Mouse (Mus musculus) heart, postnatal 10 days (tissue): Measurements from ENCODE around the gene Arhgap40. TPM values are rescaled to one million over a fixed set of nuclear protein-coding genes. Genes with fewer than 3 reads are reported as not detected.

ENCODE experiments used
- DNase-seq, 2 experiments: peaks; one replicate each; pipeline ENCODE4 v3.0.0; 2021
- intact Hi-C: fragments of 180-260 bp; cut with DNase I; formaldehyde crosslinking; loops from one replicate; pipeline ENCODE4 v1.15.1; 2025
- total RNA-seq, 2 experiments: library from RNA; stranded (reverse); gene quantifications; 2 replicates each; pipeline ENCODE4 v1.2.3; 2021

The Arhgap40 gene
- total RNA-seq, result not detected

DNA sequence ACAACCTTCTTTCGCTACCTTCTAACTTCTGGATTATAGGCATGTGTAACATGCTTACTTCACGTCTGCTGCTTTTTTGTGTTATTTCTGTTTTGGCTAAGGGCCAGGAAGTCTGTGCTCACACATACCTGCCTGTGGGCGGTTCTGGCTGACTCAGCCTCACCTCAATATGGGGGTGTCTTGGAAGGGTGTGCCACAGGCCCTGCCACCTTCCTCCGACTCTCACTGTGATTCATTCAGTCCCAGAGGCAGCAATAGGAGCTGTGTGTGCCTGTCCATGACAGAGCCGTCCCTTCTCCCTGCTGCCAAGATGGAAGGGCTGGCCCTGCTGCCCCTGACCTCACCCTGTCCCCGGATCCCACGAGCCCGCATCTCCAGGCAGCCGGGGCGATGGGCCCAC, at the start of gene Arhgap40:
Gene Arhgap40, plus strand, starts transcription at position 269 of the 400 bp plus-strand sequence.
- intact Hi-C loops, result no loop called here
- DNase-seq, result no peak

DNA sequence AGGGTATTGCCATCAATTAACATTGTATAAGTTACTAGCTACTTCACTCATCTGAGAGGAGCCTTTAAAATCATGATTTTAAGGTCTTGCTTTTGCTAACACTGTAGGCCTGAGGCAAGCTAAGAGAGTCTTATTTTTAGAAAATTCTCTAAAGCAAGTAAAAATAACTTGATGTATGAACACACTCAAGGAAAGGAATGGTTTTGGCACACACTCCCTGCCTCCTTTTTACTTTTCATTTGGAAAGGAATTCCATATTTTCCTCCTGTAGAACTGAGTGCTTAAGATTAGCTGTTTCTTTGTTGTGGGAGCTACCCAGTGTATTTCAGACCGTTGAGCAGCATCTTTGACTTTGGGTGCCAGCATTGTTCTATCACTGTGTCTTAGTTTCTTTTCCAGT, 38.4 kb upstream of the Arhgap40 start:
- DNase-seq, result no peak

DNA sequence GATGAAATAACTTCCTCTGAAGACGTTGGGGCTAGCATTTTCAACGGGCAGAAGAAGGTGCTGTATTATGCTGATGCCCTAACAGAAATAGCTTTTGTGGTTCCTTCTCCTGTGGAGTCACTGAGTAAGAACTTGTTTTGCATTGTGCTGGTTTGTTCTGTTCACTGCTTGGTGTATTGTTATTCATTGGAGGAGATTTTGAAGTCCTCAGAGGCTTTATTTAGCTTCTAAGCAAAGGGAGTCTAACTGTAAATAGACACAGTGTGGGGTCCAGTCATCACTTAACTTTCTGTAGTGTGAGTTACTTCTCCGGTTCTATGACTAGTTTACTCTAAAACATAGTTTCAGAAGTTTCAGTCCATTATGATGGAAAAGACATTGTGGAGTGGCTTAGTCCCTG, 35.0 kb upstream of the Arhgap40 start:
- no peak for DNase-seq
- intact Hi-C loops, result no loop called here

More for the DNA sequence above, 38.4 kb upstream of the Arhgap40 start:
- intact Hi-C loops, result no loop called here

DNA sequence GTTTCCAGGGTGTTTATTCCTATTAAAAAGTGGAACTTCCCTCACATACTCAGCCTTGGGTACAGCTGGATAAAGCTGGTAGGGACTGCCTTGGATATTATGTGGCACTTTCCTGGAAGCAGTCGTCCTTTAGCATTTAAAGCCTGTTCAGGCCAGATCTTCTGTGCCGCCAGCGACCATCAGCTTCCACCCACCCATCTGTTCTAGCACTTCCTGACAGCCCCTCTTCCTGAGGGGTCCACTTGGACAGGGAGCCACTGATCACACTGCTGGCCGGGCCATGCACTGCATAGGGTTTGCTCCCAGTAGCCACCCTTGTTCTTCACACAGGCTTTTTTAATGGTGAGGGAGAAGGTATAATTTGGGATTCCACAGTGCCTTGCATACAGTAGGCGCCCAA, 14.1 kb upstream of the Arhgap40 start:
- no peak for DNase-seq
- intact Hi-C loops, result no loop called here

DNA sequence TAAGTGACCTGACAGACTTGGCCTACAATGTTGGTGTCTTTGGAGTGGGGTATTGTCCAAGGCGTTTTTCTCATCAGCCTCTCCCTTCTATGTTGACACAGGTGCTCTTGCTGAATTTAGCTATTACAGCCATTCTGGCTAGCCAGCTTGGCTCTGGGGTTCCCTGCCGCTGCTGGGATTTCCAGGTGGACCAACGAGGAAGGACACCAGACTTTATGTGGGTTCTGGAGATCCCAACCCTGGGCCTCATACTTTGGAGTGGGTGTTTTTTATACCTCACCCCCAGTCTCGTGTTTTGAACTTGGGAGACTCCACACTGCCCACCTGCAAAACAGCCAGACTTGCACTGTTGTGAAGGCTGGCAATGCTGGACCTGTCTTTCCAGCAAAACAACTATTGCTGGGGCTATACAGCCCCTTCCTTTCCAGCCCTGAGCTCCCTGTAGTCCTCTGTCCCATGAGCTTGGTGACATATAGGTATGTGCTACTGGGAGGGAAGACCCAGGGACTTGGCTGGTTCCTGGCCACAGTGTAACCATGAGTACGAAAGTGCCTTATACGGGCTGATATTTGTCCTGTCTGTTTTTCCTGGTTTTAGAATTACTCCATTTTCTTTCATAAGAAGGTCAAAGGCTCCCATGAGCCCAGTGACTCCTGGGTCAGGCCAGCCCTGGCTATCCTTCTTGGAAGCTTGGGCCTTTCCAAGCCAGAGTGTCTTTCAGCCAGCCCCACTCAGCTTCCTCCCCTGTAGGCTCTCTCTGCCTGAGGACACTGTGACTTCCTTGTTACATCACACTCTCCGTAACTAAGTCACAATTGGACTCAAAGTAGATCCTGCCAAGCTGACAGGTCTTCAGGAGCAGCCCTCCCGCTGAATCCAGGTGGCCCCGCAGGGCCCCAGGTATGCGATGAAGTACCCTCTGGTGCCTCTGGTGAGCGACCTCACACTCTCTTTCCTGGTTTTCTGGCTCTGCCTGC, 10.5 kb upstream of the Arhgap40 start, which contains the start of gene Adig:
Gene Adig, plus strand, starts transcription at position 777 of the 977 bp plus-strand sequence.
- no peak for DNase-seq
- intact Hi-C loops, result no loop called here

DNA sequence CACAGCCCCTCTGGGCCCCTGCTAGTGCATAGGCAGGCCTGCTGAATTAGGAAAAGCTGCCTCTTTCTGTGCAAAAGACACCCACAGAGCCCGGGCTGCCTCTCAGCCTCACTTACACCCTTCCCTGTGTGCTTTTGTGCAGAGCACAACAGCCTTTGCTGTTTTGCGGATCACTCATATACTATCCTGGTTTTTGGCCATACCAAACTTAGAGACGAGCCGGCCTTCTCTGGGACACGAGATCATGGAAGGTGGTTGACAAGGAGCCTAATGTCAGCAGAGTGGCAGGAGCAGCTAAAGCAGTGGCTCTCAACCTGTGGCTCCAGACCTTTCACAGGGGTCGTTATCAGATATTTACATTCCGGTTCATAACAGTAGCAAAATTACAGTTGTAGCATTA, 9.4 kb upstream of the Arhgap40 start:
- no peak for DNase-seq
- intact Hi-C loops, result no loop called here

DNA sequence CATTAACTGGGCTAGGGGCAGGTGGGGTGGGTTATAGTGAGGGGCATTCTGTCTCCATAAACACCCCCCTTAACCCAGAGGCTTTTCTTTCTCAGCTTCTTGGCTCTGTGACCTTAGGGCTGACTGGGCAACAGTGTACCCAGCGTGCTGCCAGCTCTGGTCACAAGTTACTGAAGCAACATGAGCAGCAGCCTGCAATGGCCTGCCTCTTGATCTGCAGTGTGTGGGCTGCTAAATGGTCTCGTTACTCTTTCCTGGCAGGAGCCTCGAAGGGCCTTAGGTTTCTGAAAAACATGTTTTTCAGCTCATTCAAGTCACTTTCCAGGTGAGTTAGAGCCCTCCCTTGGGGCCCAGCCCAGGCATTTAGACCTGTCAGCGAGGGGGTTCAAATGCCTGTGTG, 8.9 kb upstream of the Arhgap40 start:
- DNase-seq, result peak; percentile 23 to 46
- intact Hi-C loops, result no loop called here

DNA sequence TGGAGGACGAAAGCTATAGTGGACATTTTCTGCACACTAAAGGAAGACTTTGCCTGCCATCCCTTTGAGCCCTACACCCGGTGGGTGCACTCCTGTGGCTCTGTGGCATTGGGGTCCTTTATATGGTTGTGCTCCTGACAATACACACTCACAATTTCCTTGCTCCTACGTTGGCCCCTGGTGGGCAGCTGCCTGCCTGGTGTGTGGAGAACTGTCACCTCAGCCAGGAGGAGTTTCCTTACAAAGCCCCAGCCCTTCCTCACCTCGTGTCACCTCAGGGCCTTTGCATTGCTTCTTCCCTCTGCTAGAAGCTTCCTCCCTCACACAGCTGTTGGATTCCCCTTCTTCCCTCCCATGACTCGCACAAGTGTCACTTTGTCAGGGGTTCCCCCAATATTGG, 6.1 kb upstream of the Arhgap40 start:
- DNase-seq, result no peak
- intact Hi-C loops, result no loop called here

DNA sequence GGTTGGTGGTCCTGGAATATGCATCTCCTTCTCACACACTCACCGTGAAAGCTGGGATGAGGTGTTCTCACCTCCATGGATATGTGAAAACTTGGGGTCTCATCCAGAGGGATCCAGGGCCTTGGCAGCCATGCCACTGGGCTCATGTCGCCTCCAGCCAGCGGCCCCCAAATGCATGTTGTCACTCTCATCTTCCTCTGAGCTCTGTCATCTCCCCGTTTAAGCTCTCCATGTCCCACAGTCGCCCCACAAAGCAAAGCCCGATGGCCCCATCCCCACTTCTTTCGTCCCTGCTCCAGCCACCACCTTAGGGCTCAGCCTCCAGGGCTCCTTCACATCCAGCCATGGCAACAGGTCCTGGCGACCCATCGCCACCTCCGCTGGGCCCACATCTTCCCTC, 5.5 kb upstream of the Arhgap40 start:
- no peak for DNase-seq

DNA sequence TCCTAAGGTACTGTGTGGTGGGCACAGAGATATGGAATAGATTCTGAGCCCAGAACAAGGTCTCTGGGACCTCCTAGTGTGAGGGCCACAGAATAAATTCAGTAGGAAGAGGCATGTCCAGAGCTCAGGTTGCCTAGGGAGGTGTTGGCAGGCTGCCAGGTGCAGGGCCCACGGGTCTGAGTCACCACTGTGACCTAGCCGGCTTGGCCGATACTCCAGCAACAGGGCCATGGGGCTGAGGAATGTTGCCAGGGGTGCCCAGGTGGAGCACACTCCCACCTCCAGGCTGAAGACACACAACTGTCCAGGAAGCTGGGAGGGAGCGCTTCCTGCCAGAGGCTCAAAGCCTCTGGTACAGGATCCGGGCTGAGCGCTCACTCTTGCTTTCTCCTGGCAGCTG, 1.9 kb upstream of the Arhgap40 start:
- intact Hi-C loops, result no loop called here
- peak; percentile 41 to 53 for DNase-seq

More for the DNA sequence above, 5.5 kb upstream of the Arhgap40 start:
- intact Hi-C loops, result no loop called here

DNA sequence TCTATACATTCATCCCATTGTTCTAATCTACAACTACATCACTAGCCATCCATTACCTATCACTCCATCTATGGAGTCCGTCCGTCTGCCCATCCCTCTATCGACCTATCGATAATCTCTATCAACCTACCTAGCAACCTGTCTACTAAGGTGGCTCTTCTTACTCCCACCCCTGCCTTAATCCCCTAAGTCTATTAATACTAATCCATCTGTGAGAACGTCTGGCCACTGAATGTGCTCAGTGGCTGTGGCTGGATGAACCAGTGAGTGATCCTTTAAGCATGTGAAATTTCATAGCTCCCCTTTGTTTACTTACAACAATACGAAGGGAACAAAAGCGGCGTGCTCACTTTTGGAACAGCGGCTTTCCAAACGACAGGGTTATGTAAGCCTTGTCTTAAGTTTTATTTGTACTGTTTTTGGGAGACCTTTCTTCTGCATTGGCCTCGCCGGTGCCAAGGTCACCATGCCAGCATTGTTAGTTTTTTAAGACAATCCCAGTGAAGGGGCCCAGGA, 1.3 kb downstream of the Arhgap40 start:
- intact Hi-C loops, result no loop called here

DNA sequence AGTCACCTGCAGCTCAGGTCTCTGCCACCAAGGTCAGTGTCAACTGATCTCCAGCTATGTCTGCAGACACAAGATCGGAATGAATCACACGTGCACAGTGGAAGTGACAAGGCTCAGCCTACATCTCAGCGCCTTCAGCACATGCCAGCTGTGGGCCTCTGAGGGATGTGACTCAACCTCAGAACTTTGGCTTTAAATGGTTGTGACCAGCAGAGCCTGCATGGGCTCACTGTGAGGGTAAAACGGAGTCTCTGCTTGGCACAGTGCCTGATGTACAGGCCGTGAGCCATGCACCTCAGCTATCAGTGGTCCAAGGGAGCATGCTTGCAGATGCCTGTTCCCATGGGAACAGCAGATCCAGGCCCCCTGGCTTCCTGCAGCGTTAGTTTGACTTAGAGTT, 6.0 kb downstream of the Arhgap40 start:
- DNase-seq, result no peak
- intact Hi-C loops, result no loop called here

More for the DNA sequence above, 1.3 kb downstream of the Arhgap40 start:
- DNase-seq, result no peak

DNA sequence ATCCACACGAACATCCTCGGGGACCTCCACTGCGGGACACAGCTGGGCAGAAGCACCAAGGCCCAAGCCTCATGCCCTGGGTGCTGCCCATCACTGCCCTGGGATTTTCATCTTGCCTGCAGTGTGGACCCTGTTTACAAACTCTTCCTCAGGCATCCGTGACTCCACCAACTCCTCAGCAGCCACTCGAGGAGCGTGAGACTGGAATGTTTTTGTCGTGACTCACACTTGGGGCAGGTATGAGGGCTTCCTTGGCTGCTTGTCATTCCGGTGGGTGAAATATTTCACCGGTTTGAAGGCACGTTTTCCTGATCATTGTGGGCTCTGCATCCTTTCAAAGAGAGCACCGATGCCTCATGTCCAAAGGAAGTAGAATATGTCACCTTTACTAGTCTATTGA, 6.5 kb downstream of the Arhgap40 start:
- no peak for DNase-seq
- intact Hi-C loops, result no loop called here

DNA sequence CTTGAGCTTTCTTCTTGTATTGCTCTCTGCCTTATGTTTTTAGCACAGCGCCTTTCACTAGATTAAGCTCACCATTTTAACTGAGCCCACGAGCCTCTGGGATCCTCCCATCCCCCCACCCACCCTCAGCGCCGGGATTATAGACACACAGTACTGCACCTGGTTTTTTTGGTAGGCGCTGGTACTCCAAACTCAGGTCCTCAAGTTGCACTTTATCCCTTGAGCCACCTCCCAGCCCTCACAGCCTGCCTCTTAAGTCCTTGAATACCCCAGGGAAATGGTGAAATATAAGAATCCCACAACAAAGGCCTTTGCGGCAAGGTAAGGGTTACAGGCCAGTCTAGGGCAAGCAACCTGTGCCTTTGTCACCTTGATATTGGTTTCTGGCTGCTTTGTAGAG, 7.2 kb downstream of the Arhgap40 start:
- DNase-seq, result no peak
- intact Hi-C loops, result no loop called here

DNA sequence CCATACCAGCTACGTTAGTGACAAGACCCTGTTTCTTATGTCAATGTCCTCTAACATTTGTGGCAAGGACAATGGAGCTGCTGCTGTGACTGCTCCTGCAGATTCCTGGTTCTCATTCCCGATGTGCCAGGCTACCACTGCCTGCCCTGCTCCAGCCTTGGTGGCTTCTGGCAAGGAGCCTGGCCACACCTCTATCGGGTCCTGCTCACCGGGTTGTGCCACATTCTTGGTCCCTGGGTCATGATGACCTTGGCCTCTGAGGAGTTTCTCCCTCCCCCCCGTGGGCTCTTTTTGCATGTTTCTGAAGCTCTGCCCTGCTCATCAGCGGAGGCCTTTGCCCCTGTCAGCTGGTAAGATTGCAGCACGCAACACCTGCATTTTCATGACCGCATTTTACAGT, 10.5 kb downstream of the Arhgap40 start:
- intact Hi-C loops, result no loop called here
- DNase-seq, result peak; percentile 15 to 40

DNA sequence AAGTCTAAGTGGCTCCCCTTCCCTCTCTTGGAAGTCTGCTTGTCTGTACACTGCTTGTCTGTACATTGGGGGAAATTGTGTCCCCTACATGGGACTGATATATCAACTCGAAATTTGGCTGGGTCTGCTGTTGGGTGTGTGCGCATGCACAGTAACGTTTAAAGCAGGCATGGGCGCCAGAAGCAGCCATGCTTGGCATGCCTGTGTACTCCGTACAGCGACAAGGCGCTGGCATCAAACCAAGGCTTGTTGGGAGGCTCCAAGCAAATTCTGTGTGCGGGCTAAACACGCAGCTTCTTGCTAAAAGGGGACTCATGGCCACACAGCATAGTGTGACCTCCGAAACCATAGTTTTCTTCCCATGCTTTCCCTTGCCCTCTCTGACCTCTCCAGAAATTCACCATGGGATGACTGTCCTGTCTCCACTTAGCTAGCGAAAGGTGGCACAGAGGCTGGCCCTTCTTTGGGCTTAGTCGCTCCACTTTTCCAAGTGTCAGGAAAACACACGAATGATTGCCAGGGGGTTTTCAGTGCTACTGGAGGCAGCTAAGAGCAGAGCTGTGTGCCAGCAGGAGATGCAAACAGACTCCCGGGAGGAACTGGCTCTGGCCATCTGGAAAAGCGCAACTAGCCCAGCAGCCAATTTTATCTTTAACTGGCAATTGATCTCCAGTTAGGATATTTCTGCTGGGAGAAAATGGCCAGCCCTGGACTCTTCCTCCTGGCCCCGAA, 11.7 kb downstream of the Arhgap40 start:
- peak; percentile 49 to 50 for DNase-seq
- intact Hi-C loops, result no loop called here

DNA sequence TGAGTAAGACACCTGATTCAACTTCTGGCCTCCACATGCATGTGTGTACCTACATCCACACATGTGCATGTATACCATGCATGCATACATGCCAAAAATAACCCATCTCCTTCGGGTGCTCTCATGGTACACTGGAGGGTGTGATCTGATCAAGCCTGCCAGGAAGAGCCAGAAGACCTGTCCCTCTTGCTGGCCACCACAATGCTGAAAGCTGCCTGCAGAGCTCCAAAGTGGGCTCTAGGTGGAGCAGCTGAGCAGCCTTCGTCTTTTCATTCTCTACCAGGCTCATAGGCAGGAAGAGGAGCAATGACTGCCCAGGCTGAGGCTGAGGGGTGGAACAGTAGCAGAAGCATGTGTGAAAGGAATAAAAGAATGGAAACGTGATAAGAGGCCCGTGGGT, 21.5 kb downstream of the Arhgap40 start:
- intact Hi-C loops, result no loop called here
- peak; percentile 53 to 72 for DNase-seq

DNA sequence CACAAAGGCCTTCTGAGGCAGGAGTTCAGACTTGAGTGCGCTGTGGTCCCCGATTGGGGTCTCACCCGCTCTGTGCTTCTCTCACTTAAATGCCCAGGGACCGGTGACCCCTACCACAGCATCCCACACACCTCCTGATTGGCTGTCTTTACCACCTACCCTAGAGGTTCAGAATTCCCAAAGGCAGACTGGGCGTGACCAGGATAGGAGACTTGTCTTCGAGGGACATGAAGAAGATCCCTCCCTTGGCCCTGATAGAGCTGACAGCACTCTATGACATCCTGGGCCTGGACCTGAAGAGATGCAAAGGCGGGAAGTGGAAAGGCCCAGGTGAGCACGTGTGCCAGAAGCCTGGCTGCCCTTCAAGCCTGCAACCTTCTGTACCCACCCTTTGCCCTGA, 22.0 kb downstream of the Arhgap40 start:
- intact Hi-C loops, result no loop called here
- DNase-seq, result no peak

DNA sequence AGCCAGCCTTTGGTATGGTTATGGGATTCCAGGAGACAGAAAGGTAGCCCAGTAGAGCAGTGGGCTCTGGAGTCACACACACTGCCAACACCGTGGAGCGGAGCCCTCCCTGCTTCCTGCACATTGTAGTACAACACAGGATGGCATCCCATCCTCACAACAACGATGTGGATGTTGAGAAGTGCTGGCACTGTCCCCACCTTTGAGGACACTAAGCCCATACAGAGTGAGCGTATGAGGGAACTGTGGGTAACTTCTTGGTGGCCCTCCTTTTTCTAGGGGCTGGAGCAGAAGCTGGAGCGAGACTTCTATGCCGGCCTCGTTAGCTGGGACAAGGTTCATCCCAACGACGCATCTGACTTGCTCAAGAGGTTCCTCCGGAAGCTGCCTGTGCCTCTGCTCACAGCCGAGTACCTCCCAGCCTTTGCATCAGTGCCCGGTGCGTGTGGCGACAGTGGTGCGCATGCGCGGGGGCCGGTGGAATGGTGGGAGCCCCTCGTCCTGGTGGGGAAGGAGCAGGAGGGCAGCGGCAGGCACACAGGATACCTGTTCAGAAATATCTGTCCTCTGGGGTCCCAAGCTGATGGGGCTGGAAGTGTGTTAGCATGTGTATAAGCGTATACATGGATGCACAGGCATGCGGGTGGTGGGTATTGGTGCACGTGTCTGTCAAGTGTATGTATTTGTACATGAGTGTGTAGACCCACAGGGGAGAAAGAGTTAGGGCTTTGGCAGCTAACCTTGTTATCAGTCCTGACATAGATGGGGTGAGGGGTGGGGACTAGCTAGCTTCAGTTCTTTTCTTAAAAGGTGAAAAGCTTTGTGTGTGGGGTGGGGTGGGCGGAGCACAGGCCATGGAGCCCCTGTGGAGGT, 27.1 kb downstream of the Arhgap40 start:
- intact Hi-C loops, result no loop called here
- DNase-seq, result no peak

DNA sequence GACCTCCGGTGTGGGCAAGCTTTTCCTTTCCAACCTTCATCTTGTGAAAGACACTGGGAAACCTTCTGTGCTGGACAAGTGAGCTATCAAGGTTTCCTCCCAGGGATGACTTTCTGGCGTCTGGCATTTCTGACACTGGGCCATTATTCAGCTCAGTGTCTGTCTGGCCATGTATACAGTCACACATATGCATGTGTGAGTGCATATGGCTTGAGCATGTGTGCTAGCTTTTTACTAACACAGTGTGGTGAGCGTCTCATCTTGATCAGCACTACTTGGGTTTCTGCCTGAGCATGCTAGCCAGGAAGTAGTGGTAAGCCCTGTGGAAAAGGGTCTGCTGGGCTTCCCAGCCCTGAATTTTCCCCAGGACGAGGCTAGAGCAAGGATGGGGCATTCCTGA, 28.7 kb downstream of the Arhgap40 start:
- intact Hi-C loops, result no loop called here
- DNase-seq, result no peak

DNA sequence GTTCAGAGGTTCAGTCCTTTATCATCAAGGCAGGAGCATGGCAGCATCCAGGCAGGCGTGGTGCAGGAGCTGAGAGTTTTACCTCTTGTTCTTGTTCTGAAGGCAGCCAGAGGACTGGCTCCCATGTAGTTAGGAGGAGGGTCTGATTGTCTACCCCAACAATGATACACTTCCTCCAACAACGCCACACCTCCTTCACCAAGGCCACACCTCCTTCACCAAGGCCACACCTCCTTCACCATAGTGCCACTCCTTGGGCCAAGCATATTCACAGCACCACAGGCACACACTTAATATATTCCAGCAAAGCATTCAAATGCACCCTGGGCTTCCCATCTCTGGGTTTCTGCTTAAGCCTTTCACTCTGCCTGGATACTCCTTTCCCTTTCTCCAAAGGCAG, 32.7 kb downstream of the Arhgap40 start:
- intact Hi-C loops, result no loop called here
- no peak for DNase-seq
